In genomic region chr5:103620301-103620973, GRCm38 (mm10) we compare ENCODE assay signal across 10 mouse cellular contexts. TPM values are rescaled to one million over a fixed set of nuclear protein-coding genes. Genes with fewer than 3 reads are reported as not detected.
A peak's percentile ranks its signal among the peaks of the same experiment; 100 is the strongest.
DNase-seq lines count a peak whose midpoint lies in the region; ATAC-seq lines count a peak whose summit lies in the region.
"Had no signal": no experiment of that assay in that cellular context is flagged by ENCODE, and none has a peak within 500 bp of the region (broad histone marks: within the 10 kb centered on the region; RNA-seq: fewer than 3 reads in every experiment).

No protein-coding gene starts in this region.

- H3K36me3 ChIP-seq in kidney, embryonic 16.5 days (ENCODE audit: insufficient read depth, low read length) = no peaks in the 10 kb centered on the region
- H3K36me3 ChIP-seq in embryonic facial prominence, embryonic 14.5 days (ENCODE audit: control insufficient read depth, insufficient read depth, low read length) = no peaks in the 10 kb centered on the region
- H3K36me3 ChIP-seq in hindbrain, embryonic 10.5 days = no peaks in the 10 kb centered on the region
- no peaks in the 10 kb centered on the region for H3K36me3 ChIP-seq in hindbrain, embryonic 16.5 days (ENCODE audit: control insufficient read depth, insufficient read depth, low read length)

- H3K4me1 ChIP-seq in kidney, embryonic 16.5 days (ENCODE audit: insufficient read depth, low read length) = peaks cover 7% of the 10 kb centered on the region; the same call in 1 of the 2 replicates
- no peaks in the 10 kb centered on the region; the same call in 1 of the 2 replicates for H3K4me1 ChIP-seq in embryonic facial prominence, embryonic 14.5 days (ENCODE audit: control insufficient read depth, insufficient read depth, low read length)
- H3K4me1 ChIP-seq in hindbrain, embryonic 10.5 days (replicated peaks) = peaks cover 4% of the 10 kb centered on the region; the same call in 1 of the 2 replicates
- no peaks in the 10 kb centered on the region for H3K4me1 ChIP-seq in hindbrain, embryonic 16.5 days (ENCODE audit: control insufficient read depth, insufficient read depth, low read depth, low read length)

- H3K4me2 ChIP-seq in kidney, embryonic 16.5 days (replicated peaks; ENCODE audit: low read depth, low read length) = no peak overlapping the region
- no peak overlapping the region for H3K4me2 ChIP-seq in embryonic facial prominence, embryonic 14.5 days (ENCODE audit: low read depth, low read length)
- H3K4me2 ChIP-seq in hindbrain, embryonic 16.5 days (ENCODE audit: low read length) = no peak overlapping the region

- H3K9me3 ChIP-seq in kidney, embryonic 16.5 days (ENCODE audit: low read length) = no peaks in the 10 kb centered on the region
- H3K9me3 ChIP-seq in embryonic facial prominence, embryonic 14.5 days (ENCODE audit: control insufficient read depth, low read length) = no peaks in the 10 kb centered on the region
- H3K9me3 ChIP-seq in hindbrain, embryonic 10.5 days = no peaks in the 10 kb centered on the region
- no peaks in the 10 kb centered on the region for H3K9me3 ChIP-seq in hindbrain, embryonic 16.5 days (ENCODE audit: control insufficient read depth, low read length)

- H3K9ac ChIP-seq in kidney, embryonic 16.5 days (replicated peaks; ENCODE audit: low read length) = no peak overlapping the region
- H3K9ac ChIP-seq in embryonic facial prominence, embryonic 14.5 days (ENCODE audit: low read depth, low read length) = no peak overlapping the region
- H3K9ac ChIP-seq in hindbrain, embryonic 16.5 days (ENCODE audit: low read depth, low read length) = no peak overlapping the region

- peak; percentile 62; the same call in 1 of the 2 replicates for ATAC-seq in kidney, embryonic 16.5 days (ENCODE audit: low FRiP score, low TSS enrichment)
- peak; percentile 69 for ATAC-seq in embryonic facial prominence, embryonic 14.5 days (ENCODE audit: low read depth)
- ATAC-seq in hindbrain, embryonic 16.5 days = no peak
- ATAC-seq: hindbrain, postnatal 0 days had no signal

- H3K27ac ChIP-seq in kidney, embryonic 16.5 days (ENCODE audit: low read length) = peak overlapping the region; percentile 8; the same call in 1 of the 2 replicates
- peak overlapping the region; percentile 57 for H3K27ac ChIP-seq in embryonic facial prominence, embryonic 14.5 days (replicated peaks; ENCODE audit: low read depth, low read length)
- H3K27ac ChIP-seq in hindbrain, embryonic 10.5 days = no peak overlapping the region
- H3K27ac ChIP-seq in hindbrain, embryonic 16.5 days (ENCODE audit: low read depth, low read length) = no peak overlapping the region
- H3K27ac ChIP-seq: hindbrain, postnatal 0 days had no signal

- H3K4me3 ChIP-seq in kidney, embryonic 16.5 days (ENCODE audit: low read length) = no peak overlapping the region
- H3K4me3 ChIP-seq in embryonic facial prominence, embryonic 14.5 days (ENCODE audit: low read depth, low read length) = no peak overlapping the region
- no peak overlapping the region for H3K4me3 ChIP-seq in hindbrain, embryonic 10.5 days
- H3K4me3 ChIP-seq in hindbrain, embryonic 16.5 days (ENCODE audit: low read length) = no peak overlapping the region

- DNase-seq in kidney, adult 11 months = no peak
- DNase-seq in embryonic facial prominence, embryonic 14.5 days (ENCODE audit: low spot score) = peak; percentile 77
- peak; percentile 53 for DNase-seq in heart, postnatal 25 days (ENCODE audit: low spot score)
- DNase-seq in lung, postnatal 36 days = peak; percentile 92
- no peak for DNase-seq in c-Kit-positive CD71-positive TER-119-positive erythroid progenitor cells, embryonic 14.5 days (ENCODE audit: low spot score)
- DNase-seq in hindbrain, embryonic 10.5 days (ENCODE audit: low spot score) = no peak
- DNase-seq: liver had no signal

- 64% methylated on average over 12 of the region's 12 CpGs for WGBS in kidney, embryonic 16.5 days
- 46% methylated on average over 12 of the region's 12 CpGs for WGBS in embryonic facial prominence, embryonic 14.5 days
- 84% methylated on average over 12 of the region's 12 CpGs for WGBS in hindbrain, embryonic 10.5 days
- 80% methylated on average over 12 of the region's 12 CpGs for WGBS in hindbrain, embryonic 16.5 days

- no peaks in the 10 kb centered on the region for H3K27me3 ChIP-seq in kidney, embryonic 16.5 days (ENCODE audit: insufficient read depth, low read length)
- no peaks in the 10 kb centered on the region for H3K27me3 ChIP-seq in embryonic facial prominence, embryonic 14.5 days (replicated peaks; ENCODE audit: control insufficient read depth, insufficient read depth, low read length)
- no peaks in the 10 kb centered on the region for H3K27me3 ChIP-seq in hindbrain, embryonic 10.5 days (ENCODE audit: insufficient read depth, poor library complexity, severe bottlenecking)
- no peaks in the 10 kb centered on the region for H3K27me3 ChIP-seq in hindbrain, embryonic 16.5 days (replicated peaks; ENCODE audit: control insufficient read depth, insufficient read depth, low read length)

- intact Hi-C loops in heart, postnatal 25 days (cut with DNase I) = no loop called here

RNA-seq across cellular contexts. Expression of gene Slc10a6, which starts 8.8 kb away (rescaled TPM):
- 0.11 and 0.26 TPM in 2 replicates for polyA plus RNA-seq in kidney, embryonic 16.5 days (2015; fragmentation: Nextera tagmentation; extraction: Ambion mirVana)
- polyA plus RNA-seq in embryonic facial prominence, embryonic 14.5 days (2014; fragmentation: Nextera tagmentation; extraction: Ambion mirVana) = 1.4 and 1.6 TPM in 2 replicates
- 1 to 10 TPM; 4.8 to 4.9 TPM for total RNA-seq in heart, postnatal 25 days (2021)
- polyA plus RNA-seq in hindbrain, embryonic 10.5 days (2016; fragmentation: Nextera tagmentation; extraction: Ambion mirVana) = 0.15 and 0.25 TPM in 2 replicates
- polyA plus RNA-seq in hindbrain, embryonic 16.5 days (2015; fragmentation: Nextera tagmentation; extraction: Ambion mirVana) = 0.32 and 0.34 TPM in 2 replicates

RNA-seq across cellular contexts. Expression of gene 1700016H13Rik, which starts 35.4 kb away (rescaled TPM):
- 0.14 TPM in 1 of 2 replicates, not detected in the other for polyA plus RNA-seq in kidney, embryonic 16.5 days (2015; fragmentation: Nextera tagmentation; extraction: Ambion mirVana)
- polyA plus RNA-seq in embryonic facial prominence, embryonic 14.5 days (2014; fragmentation: Nextera tagmentation; extraction: Ambion mirVana) = 0.24 TPM in 1 of 2 replicates, not detected in the other
- total RNA-seq in heart, postnatal 25 days (2021) = not detected
- 0.40 and 0.64 TPM in 2 replicates for polyA plus RNA-seq in hindbrain, embryonic 10.5 days (2016; fragmentation: Nextera tagmentation; extraction: Ambion mirVana)
- 0.15 and 0.28 TPM in 2 replicates for polyA plus RNA-seq in hindbrain, embryonic 16.5 days (2015; fragmentation: Nextera tagmentation; extraction: Ambion mirVana)
- polyA plus RNA-seq: hindbrain, postnatal 0 days had no signal

Comparison
In these comparisons a context has a peak if more than half of its experiments do, and no peak if none do; other contexts are left out.
1. H3K27ac ChIP-seq: peak in kidney, embryonic 16.5 days (single experiment) and embryonic facial prominence, embryonic 14.5 days (single experiment); none in hindbrain, embryonic 10.5 days (single experiment) and hindbrain, embryonic 16.5 days (single experiment).
2. DNase-seq: peak in embryonic facial prominence, embryonic 14.5 days (single experiment), heart, postnatal 25 days (single experiment) and lung, postnatal 36 days (single experiment); none in kidney, adult 11 months (single experiment), c-Kit-positive CD71-positive TER-119-positive erythroid progenitor cells, embryonic 14.5 days (single experiment) and hindbrain, embryonic 10.5 days (single experiment).